Mouse (Mus musculus) embryo, embryonic 10 days (tissue): Measurements from ENCODE around the gene Klk1.

Experiments used
- DNase-seq: peaks from one replicate; pipeline ENCODE4 v3.0.0-alpha.2; 2015; ENCODE audit warnings: low spot score

Klk1 gene

DNA sequence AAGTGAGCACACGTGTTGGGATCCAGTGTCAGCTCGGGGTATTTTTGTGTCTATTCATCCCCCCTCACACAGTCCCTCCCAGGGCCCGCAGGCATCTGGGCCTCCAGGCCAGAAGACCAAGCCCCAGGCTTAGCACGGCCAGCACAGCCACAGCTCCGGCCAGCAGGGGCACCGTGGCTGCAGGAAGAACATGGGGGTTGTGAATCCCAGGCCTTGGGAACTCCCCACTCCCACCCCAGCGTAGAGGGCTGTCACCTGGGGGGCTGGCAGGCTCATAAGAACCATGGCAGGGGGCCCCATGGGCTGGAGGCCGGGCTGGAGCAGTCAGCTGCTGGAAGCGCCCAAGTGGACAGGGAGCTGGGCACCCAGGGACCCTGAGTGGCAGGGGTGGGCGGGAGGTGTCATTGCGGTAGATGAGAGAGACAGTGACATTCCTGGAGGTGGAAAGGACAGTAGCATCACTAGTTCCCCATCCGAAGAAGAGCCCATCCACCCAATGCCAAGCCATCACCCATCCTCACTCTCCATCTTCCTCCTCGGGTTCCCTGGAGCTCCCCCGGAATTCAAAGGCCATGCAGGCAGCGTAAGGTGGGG, 28.0 kb downstream of the Klk1 start:
- DNase-seq = peak; percentile 5

- no peak for DNase-seq
Observed at GRCm38 (mm10) chr7:44254930-44255329, 29.8 kb downstream of the Klk1 start.

- DNase-seq = no peak
Observed at GRCm38 (mm10) chr7:44257278-44257677, 32.1 kb downstream of the Klk1 start, which contains the start of gene Acp4. Gene Acp4 (minus strand): TSS chr7:44257378.

GRCm38 (mm10) chr7:44260410-44260809, 35.2 kb downstream of the Klk1 start:
- DNase-seq = no peak

GRCm38 (mm10) chr7:44261147-44261546, 36.0 kb downstream of the Klk1 start, which contains the start of gene Gm15517:
Gene Gm15517 (plus strand): TSS chr7:44261447.
- no peak for DNase-seq

GRCm38 (mm10) chr7:44262791-44263643, 37.9 kb downstream of the Klk1 start:
- DNase-seq = peak; percentile 97

DNA sequence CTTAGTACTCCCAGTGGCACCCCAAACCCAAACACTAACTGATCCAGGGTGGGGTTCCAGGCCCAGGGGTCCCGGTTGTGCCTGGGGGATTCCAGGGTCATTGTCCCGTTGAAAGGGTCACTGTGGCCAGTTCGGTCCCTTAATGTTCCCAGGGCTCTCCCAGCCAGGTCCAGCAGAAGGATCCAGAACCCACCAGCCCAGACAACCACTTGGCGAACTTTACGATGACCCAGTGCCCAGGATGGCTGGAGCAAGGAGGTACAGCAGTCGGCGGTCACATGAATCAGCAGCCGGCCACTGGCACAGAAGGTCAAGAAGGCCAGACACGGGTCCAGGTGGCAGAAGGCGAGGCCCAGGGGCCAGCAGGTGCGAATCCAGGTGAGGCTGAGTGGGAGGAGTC, 43.0 kb downstream of the Klk1 start:
- DNase-seq = no peak

DNA sequence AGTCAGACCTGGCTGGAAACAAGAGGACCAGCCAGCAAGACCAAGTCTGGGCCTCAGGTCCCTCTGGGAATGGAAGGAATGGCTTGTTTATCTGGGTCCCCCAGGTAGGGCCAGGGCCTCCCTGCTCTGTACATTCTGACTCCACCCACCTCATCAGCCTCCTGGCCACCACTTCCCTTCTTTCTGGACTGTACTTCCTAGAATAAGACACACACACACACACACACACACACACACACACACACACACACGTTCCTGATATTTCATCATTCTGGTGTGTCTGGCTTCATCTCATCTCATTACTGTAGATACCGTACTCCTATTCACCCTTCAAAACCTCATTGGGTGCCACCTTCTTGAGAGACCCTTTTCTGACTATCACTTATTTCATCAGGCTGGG, 44.2 kb downstream of the Klk1 start:
- no peak for DNase-seq

DNA sequence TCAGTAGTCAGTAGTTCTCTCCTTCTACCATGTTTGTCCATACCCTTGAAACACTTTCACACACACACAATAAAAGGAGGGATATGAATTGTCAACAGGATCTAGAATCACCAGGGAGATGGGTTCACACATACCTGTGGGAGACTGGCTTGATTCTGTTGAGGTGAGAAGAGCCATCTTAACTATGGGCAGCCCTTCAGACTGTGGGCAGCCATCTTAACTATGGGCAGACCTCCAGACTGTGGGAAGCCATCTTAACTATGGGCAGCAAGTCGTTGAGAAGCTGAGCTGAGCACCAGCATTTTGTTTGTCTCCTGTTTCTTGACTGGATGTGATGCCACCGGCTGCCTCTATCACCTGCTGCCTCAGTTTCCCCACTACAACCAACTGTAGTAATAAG, 46.1 kb downstream of the Klk1 start:
- DNase-seq = no peak

- DNase-seq = no peak
Observed at GRCm38 (mm10) chr7:44272546-44272945, 47.4 kb downstream of the Klk1 start.

GRCm38 (mm10) chr7:44273446-44273845, 48.3 kb downstream of the Klk1 start:
- DNase-seq = no peak

- no peak for DNase-seq
Observed at GRCm38 (mm10) chr7:44274096-44274495, 48.9 kb downstream of the Klk1 start.

DNA sequence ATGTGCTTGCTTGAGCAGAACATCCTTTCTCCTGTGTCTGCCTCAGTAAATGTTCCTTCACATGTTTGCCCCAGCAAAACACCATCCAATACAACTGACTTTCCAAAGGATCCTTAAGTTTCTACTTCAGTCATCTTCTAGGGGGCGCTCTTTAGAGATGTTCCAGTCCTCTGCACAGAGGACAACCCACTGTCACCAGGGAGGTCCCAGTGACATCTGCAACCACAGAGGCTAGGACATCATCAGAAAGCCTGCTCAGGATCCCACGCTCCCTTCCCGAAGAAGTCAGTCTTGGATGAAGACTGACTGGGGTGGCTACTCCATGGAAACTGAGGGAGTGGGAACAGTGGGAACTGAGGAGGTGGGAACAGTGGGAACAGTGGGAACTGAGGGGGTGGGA, 50.4 kb downstream of the Klk1 start:
- DNase-seq = no peak

DNA sequence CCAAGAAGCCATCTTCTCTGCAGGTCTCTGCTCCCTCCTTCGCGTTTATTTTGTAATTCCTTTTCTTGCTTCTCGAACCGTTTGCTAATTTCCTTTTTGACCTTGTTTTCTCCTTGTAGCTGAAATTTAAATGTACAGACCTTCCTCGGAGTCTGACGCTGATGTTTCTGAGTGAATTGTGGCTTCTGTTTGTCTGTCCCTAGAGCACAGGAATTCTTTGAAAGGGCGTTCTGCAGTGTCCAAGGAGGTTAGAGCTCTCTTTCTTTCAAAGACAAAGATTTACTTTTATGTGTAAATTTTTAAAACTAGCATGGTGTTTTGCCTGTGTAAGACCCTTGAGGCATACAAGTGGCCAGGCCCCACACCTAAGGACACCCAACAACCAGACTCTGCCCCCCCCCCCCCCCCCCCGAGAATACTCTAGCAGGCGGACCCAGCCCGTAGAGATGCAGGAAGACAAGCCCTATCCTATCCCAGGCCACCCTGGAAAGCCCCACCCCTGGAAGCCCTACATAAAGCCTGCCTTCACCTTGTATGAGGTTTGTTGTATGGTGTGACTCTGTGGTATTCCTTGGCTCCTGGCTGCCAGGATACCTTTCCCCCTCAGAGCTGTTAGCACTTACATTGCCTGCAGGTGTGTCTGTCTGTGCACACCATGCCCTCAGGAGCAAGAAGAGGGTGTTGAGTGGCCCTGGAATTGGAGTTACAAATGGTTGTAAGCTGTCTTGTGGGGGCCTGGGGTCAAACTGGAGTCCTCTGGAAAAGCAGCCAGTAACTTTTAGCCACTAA, 51.5 kb downstream of the Klk1 start:
- no peak for DNase-seq

- DNase-seq = peak; percentile 42
Observed at GRCm38 (mm10) chr7:44277250-44277622, 52.1 kb downstream of the Klk1 start.
